Mouse (Mus musculus): Measurements from ENCODE around the gene Aven. TPM values are rescaled to one million over a fixed set of nuclear protein-coding genes. Genes with fewer than 3 reads are reported as not detected.

Gene Aven
- polyA plus RNA-seq, 1 experiment from 2014 or later, result 6.5 TPM

- no peak for ATAC-seq (ENCODE audit: insufficient number of reproducible peaks, insufficient read depth, low FRiP score, low TSS enrichment, low read depth)
- Histone ChIP-seq H3K9ac (no peak overlapping the region), H3K4me3 (no peak overlapping the region), H3K4me2 (no peak overlapping the region), H3K4me1 (no peaks in the 10 kb centered on the region), H3K27me3 (no peaks in the 10 kb centered on the region), H3K9me3 (no peaks in the 10 kb centered on the region), H3K36me3 (peaks cover 41% of the 10 kb centered on the region), H3K27ac (no peak overlapping the region)
- 65% methylated on average over 5 of the region's 5 CpGs for WGBS
Measured at GRCm38 (mm10) chr2:112470961-112471381, 21.8 kb upstream of the Aven start.

DNA sequence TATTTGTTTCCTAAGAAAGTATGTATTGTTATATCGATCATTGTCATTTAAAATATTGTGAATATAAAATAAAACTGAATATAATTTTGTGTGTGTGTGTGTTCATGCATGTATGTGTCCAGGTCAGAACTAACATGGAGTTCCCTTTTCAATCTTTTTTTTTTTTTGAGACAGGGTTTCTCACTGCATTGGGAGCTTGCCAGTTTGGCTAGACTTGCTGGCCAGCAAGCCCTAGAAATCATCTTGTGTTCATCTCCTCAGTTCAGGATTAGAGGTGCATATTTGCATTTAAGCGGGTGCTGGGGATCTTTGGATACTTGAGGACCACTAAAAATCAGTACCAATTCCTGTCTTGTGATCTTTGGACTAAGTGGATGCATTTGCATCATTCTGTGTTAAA is 20.7 kb upstream of the Aven start:
- H3K9me3 ChIP-seq, result no peaks in the 10 kb centered on the region
- H3K27me3 ChIP-seq, result no peaks in the 10 kb centered on the region
- no peak overlapping the region for H3K9ac ChIP-seq
- H3K36me3 ChIP-seq, result peaks cover 31% of the 10 kb centered on the region
- no peak overlapping the region for H3K27ac ChIP-seq
- WGBS, result 92% methylated on average over 2 of the region's 2 CpGs
- no peak for ATAC-seq (ENCODE audit: insufficient number of reproducible peaks, insufficient read depth, low FRiP score, low TSS enrichment, low read depth)
- no peaks in the 10 kb centered on the region for H3K4me1 ChIP-seq
- H3K4me3 ChIP-seq, result no peak overlapping the region
- no peak overlapping the region for H3K4me2 ChIP-seq

DNA sequence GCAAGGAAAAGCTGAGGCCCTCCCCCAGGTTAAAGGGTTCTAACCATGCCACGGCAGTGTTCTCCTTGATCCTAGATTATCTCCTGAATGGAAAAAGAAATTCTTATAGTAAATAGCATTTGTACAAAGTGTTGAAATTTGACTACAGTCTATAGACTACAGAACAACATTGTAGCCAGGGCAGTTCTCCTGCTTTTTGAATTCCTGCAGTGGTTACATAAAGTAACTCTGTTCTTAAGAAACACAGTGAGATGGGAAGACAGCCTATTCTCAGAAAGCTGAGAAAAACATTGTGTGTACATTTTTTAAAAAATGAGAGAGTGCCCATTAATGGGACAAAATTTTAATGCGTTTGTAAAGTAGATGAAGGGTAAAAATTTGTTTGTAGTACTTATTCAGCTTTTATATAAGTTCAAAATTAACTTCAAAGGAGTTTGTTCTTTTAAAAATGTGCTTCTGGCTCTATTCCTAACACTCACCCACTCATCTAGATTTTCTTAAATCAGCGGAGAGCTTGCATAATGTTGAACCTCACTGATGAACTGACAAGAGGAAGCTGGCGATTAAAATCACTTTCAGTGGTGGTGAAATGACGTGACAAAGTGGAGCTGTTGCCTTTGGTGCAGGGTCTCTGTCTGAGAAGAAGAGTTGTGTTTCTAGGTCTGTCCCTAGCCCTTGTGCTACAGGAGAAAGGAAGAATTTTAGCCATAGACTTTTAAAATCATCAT is 17.6 kb upstream of the Aven start:
- ATAC-seq (ENCODE audit: insufficient number of reproducible peaks, insufficient read depth, low FRiP score, low TSS enrichment, low read depth), result no peak
- no peaks in the 10 kb centered on the region for H3K4me1 ChIP-seq
- H3K4me3 ChIP-seq, result no peak overlapping the region
- no peaks in the 10 kb centered on the region for H3K27me3 ChIP-seq
- no peaks in the 10 kb centered on the region for H3K9me3 ChIP-seq
- WGBS, result 72% methylated on average over 5 of the region's 5 CpGs
- no peak overlapping the region for H3K9ac ChIP-seq
- no peak overlapping the region for H3K4me2 ChIP-seq
- peaks cover 4% of the 10 kb centered on the region; the same call in 1 of the 2 replicates for H3K36me3 ChIP-seq
- no peak overlapping the region for H3K27ac ChIP-seq

GRCm38 (mm10) chr2:112476554-112476953 is 16.2 kb upstream of the Aven start:
- 65% methylated on average over 6 of the region's 6 CpGs for WGBS
- Histone ChIP-seq H3K9me3 (no peaks in the 10 kb centered on the region), H3K27ac (peak overlapping the region; percentile 51; the same call in 1 of the 2 replicates), H3K4me1 (no peaks in the 10 kb centered on the region), H3K9ac (no peak overlapping the region), H3K4me2 (no peak overlapping the region), H3K36me3 (no peaks in the 10 kb centered on the region), H3K4me3 (no peak overlapping the region), H3K27me3 (no peaks in the 10 kb centered on the region)
- ATAC-seq (ENCODE audit: insufficient number of reproducible peaks, insufficient read depth, low FRiP score, low TSS enrichment, low read depth), result no peak

DNA sequence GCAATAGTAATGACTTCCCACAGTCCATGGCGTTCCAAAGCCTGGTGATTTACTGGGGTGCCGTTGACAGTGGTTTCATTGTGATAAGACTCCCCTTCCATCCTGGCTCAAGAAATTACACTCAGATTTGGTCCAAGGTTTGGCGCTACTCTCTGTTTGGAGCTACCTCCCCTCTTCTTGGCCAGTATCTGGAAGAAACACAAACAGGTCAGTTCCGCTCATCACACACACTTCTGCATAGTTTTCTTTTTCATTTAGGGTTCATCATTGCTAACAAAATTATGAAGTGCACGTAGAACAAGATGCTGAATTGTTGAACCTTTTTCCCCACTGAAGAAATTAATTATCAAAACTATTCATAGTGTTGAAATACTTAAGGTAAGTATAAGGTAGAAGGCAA is 12.1 kb upstream of the Aven start, which contains the start of gene Chrm5:
TSS of gene Chrm5 (minus strand) at position 101 of the 400 bp plus-strand sequence.
- ATAC-seq (ENCODE audit: insufficient number of reproducible peaks, insufficient read depth, low FRiP score, low TSS enrichment, low read depth), result no peak
- Histone ChIP-seq H3K4me1 (no peaks in the 10 kb centered on the region), H3K4me3 (no peak within 1 kb of the TSS), H3K4me2 (no peak within 1 kb of the TSS), H3K9ac (no peak within 1 kb of the TSS), H3K27me3 (no peaks in the 10 kb centered on the region), H3K36me3 (no peaks in the 10 kb centered on the region), H3K27ac (no peak within 1 kb of the TSS), H3K9me3 (no peaks in the 10 kb centered on the region)
- WGBS, result 91% methylated on average over 5 of the region's 5 CpGs

DNA sequence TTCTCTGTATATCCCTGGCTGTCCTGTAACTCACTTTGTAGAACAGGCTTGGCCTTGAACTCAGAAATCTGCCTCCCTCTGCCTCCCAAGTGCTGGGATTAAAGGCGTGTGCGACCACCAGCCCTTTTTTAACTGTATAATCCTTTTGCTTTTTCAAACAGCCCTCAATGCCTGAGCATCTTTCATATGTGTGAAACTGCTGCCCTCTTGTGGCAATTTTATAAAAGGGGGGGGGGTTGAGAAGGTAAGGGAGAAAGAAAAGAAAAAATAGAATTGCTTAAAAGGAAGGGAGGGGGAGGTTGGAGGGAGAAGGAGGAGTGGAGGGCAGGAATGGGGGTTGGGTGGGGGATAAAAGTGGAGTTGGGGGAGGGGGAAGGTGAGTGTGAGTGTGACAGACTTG is 11.2 kb upstream of the Aven start:
- H3K4me1 ChIP-seq, result no peaks in the 10 kb centered on the region
- 1% methylated on average over 2 of the region's 2 CpGs for WGBS
- H3K27ac ChIP-seq, result no peak overlapping the region
- no peaks in the 10 kb centered on the region for H3K27me3 ChIP-seq
- H3K9ac ChIP-seq, result no peak overlapping the region
- H3K4me2 ChIP-seq, result no peak overlapping the region
- H3K9me3 ChIP-seq, result no peaks in the 10 kb centered on the region
- H3K4me3 ChIP-seq, result no peak overlapping the region
- ATAC-seq (ENCODE audit: insufficient number of reproducible peaks, insufficient read depth, low FRiP score, low TSS enrichment, low read depth), result no peak
- H3K36me3 ChIP-seq, result no peaks in the 10 kb centered on the region

- no peaks in the 10 kb centered on the region for H3K27me3 ChIP-seq
- H3K36me3 ChIP-seq, result no peaks in the 10 kb centered on the region
- ATAC-seq (ENCODE audit: insufficient number of reproducible peaks, insufficient read depth, low FRiP score, low TSS enrichment, low read depth), result no peak
- H3K4me1 ChIP-seq, result no peaks in the 10 kb centered on the region
- whole genome bisulfite sequencing, result 75% methylated on average over 5 of the region's 5 CpGs
- H3K27ac ChIP-seq, result no peak overlapping the region
- H3K4me2 ChIP-seq, result no peak overlapping the region
- no peaks in the 10 kb centered on the region for H3K9me3 ChIP-seq
- H3K4me3 ChIP-seq, result no peak overlapping the region
- H3K9ac ChIP-seq, result no peak overlapping the region
Measured at GRCm38 (mm10) chr2:112482533-112483333, 10.0 kb upstream of the Aven start.

- Histone ChIP-seq H3K27me3 (no peaks in the 10 kb centered on the region), H3K27ac (no peak overlapping the region), H3K9me3 (no peaks in the 10 kb centered on the region), H3K9ac (no peak overlapping the region), H3K4me1 (no peaks in the 10 kb centered on the region), H3K4me2 (no peak overlapping the region), H3K36me3 (no peaks in the 10 kb centered on the region), H3K4me3 (no peak overlapping the region)
- 80% methylated on average over 2 of the region's 2 CpGs for WGBS
- ATAC-seq (ENCODE audit: insufficient number of reproducible peaks, insufficient read depth, low FRiP score, low TSS enrichment, low read depth), result no peak
Measured at GRCm38 (mm10) chr2:112483334-112483651, 9.5 kb upstream of the Aven start.

DNA sequence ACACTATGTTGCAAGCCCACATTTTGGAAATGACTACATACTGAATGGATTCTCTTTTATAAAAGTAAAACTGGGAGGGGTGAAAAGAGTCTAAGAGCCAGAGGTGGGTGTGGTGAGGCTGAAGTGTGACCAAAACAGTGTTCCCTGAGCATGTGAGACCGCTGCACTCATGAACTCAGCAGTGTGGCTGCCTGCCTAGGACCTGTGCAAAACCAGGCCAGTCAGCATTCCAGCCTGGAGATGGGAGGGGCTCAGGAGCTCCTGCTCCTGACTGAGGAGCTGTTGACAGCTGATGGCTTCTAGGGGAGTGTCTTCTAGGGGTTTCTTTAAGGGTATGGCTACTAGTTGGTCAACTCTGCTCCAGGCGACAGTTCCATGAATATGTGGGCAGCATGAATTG is 7.9 kb upstream of the Aven start:
- no peak overlapping the region for H3K4me2 ChIP-seq
- no peak overlapping the region for H3K4me3 ChIP-seq
- H3K4me1 ChIP-seq, result no peaks in the 10 kb centered on the region
- H3K36me3 ChIP-seq, result no peaks in the 10 kb centered on the region
- H3K27ac ChIP-seq, result no peak overlapping the region
- no peak for ATAC-seq (ENCODE audit: insufficient number of reproducible peaks, insufficient read depth, low FRiP score, low TSS enrichment, low read depth)
- WGBS, result 68% methylated on average over 2 of the region's 2 CpGs
- H3K9me3 ChIP-seq, result no peaks in the 10 kb centered on the region
- H3K9ac ChIP-seq, result no peak overlapping the region
- no peaks in the 10 kb centered on the region for H3K27me3 ChIP-seq

GRCm38 (mm10) chr2:112490483-112491196 is 2.1 kb upstream of the Aven start:
- 71% methylated on average over 11 of the region's 11 CpGs for WGBS
- Histone ChIP-seq H3K27ac (no peak overlapping the region), H3K4me1 (peaks cover 14% of the 10 kb centered on the region), H3K4me2 (no peak overlapping the region), H3K4me3 (no peak overlapping the region), H3K9me3 (no peaks in the 10 kb centered on the region), H3K9ac (no peak overlapping the region), H3K27me3 (no peaks in the 10 kb centered on the region), H3K36me3 (no peaks in the 10 kb centered on the region)
- no peak for ATAC-seq (ENCODE audit: insufficient number of reproducible peaks, insufficient read depth, low FRiP score, low TSS enrichment, low read depth)

GRCm38 (mm10) chr2:112491629-112492028 is 1.1 kb upstream of the Aven start:
- Histone ChIP-seq H3K4me3 (no peak overlapping the region), H3K27me3 (no peaks in the 10 kb centered on the region), H3K27ac (no peak overlapping the region), H3K4me1 (peaks cover 14% of the 10 kb centered on the region), H3K4me2 (no peak overlapping the region; the same call in 1 of the 2 replicates), H3K36me3 (no peaks in the 10 kb centered on the region), H3K9ac (no peak overlapping the region), H3K9me3 (no peaks in the 10 kb centered on the region)
- no peak for ATAC-seq (ENCODE audit: insufficient number of reproducible peaks, insufficient read depth, low FRiP score, low TSS enrichment, low read depth)
- WGBS, result 67% methylated on average over 5 of the region's 5 CpGs

Data from embryonic facial prominence, embryonic 13.5 days (tissue).